Mouse (Mus musculus) hindbrain, embryonic 11.5 days (tissue): Measurements from ENCODE around the gene Pheta1. TPM values are rescaled to one million over a fixed set of nuclear protein-coding genes. Genes with fewer than 3 reads are reported as not detected.

ENCODE experiments used
- ATAC-seq: fragments of 200-750 bp; cut with Nextera tagmentation; 2 replicates; pipeline ENCODE4 v1.8.0; 2017; ENCODE audit warnings: mild to moderate bottlenecking, moderate TSS enrichment, moderate library complexity; ENCODE audit not compliant: low FRiP score
- DNase-seq: peaks from one replicate; pipeline ENCODE4 v3.0.0-alpha.2; 2015; ENCODE audit warnings: low spot score
- H3K27ac ChIP-seq: fragments of 300-500 bp; sonication (generic); 2 replicates; pipeline ENCODE4 v1.5.1; 2014; ENCODE audit warnings: mild to moderate bottlenecking, low read depth, low read length
- H3K27me3 ChIP-seq: fragments of 300-500 bp; sonication (generic); 2 replicates; pipeline ENCODE4 v1.6.1; 2014; ENCODE audit warnings: mild to moderate bottlenecking, low read length, moderate library complexity, mixed read lengths; ENCODE audit not compliant: control insufficient read depth, insufficient read depth
- H3K36me3 ChIP-seq: fragments of 300-500 bp; sonication (generic); 2 replicates; pipeline ENCODE4 v1.6.1; 2014; ENCODE audit warnings: mild to moderate bottlenecking, low read length, moderate library complexity, mixed read lengths; ENCODE audit not compliant: control insufficient read depth, insufficient read depth
- H3K4me1 ChIP-seq: fragments of 300-500 bp; sonication (generic); replicated peaks from 2 replicates; pipeline ENCODE4 v1.6.1; 2014; ENCODE audit warnings: low read length, mixed read lengths; ENCODE audit not compliant: control insufficient read depth, insufficient read depth
- H3K4me2 ChIP-seq: fragments of 300-500 bp; sonication (generic); replicated peaks from 2 replicates; pipeline ENCODE4 v1.6.1; 2014; ENCODE audit warnings: mild to moderate bottlenecking, low read depth, low read length
- H3K4me3 ChIP-seq: fragments of 300-500 bp; sonication (generic); 2 replicates; pipeline ENCODE4 v1.5.1; 2014; ENCODE audit warnings: low read depth, low read length
- H3K9ac ChIP-seq: fragments of 300-500 bp; sonication (generic); 2 replicates; pipeline ENCODE4 v1.6.1; 2014; ENCODE audit warnings: low read depth, low read length
- H3K9me3 ChIP-seq: fragments of 300-500 bp; sonication (generic); 2 replicates; pipeline ENCODE4 v1.6.1; 2016; ENCODE audit warnings: low read length; ENCODE audit not compliant: control insufficient read depth
- WGBS: fragments of 180-500 bp; shearing (Covaris S2); extraction: QIAGEN DNeasy Blood & Tissue Kit; methylation state at CpG from one replicate; pipeline ENCODE4 v1.1.7; 2014; 5-methylcytosine and 5-hydroxymethylcytosine counted together
- polyA plus RNA-seq: library from polyadenylated mRNA; unstranded; fragments of >200 nt; fragmentation: Nextera tagmentation; extraction: Ambion mirVana; gene quantifications from 2 replicates; pipeline ENCODE4 v1.2.1, GENCODE M21; 2014

Gene Pheta1
- polyA plus RNA-seq, 1 experiment from 2014 or later: 27.0 TPM

- DNase-seq (no peak), ATAC-seq (no peak)
- 86% methylated on average over 5 of the region's 5 CpGs for WGBS
- Histone ChIP-seq H3K27ac (no peak overlapping the region), H3K9me3 (no peaks in the 10 kb centered on the region), H3K4me3 (no peak overlapping the region), H3K27me3 (no peaks in the 10 kb centered on the region), H3K9ac (no peak overlapping the region), H3K4me1 (0 out of 2 replicates have a peak, but pooled peaks cover 2% of the 10 kb centered on the region), H3K4me2 (no peak overlapping the region), H3K36me3 (peaks cover 12% of the 10 kb centered on the region)
Observed at GRCm38 (mm10) chr5:121821116-121821515, 27.7 kb upstream of the Pheta1 start.

GRCm38 (mm10) chr5:121821552-121821951 is 27.2 kb upstream of the Pheta1 start:
- H3K27me3 ChIP-seq: no peaks in the 10 kb centered on the region
- peaks cover 11% of the 10 kb centered on the region for H3K36me3 ChIP-seq
- H3K4me1 ChIP-seq: 0 out of 2 replicates have a peak, but pooled peaks cover 2% of the 10 kb centered on the region
- DNase-seq: no peak
- 72% methylated on average over 5 of the region's 5 CpGs for WGBS
- no peak for ATAC-seq
- no peak overlapping the region for H3K4me3 ChIP-seq
- H3K9me3 ChIP-seq: no peaks in the 10 kb centered on the region
- H3K9ac ChIP-seq: no peak overlapping the region
- no peak overlapping the region for H3K27ac ChIP-seq
- H3K4me2 ChIP-seq: no peak overlapping the region

GRCm38 (mm10) chr5:121822786-121823505 is 25.8 kb upstream of the Pheta1 start:
- WGBS: 81% methylated on average over 7 of the region's 7 CpGs
- Histone ChIP-seq H3K4me1 (0 out of 2 replicates have a peak, but pooled peaks cover 2% of the 10 kb centered on the region), H3K27ac (no peak overlapping the region), H3K9ac (no peak overlapping the region), H3K27me3 (no peaks in the 10 kb centered on the region), H3K4me2 (no peak overlapping the region), H3K4me3 (no peak overlapping the region), H3K36me3 (0 out of 2 replicates have a peak, but pooled peaks cover 3% of the 10 kb centered on the region), H3K9me3 (no peaks in the 10 kb centered on the region)
- no peak for DNase-seq
- ATAC-seq: no peak

GRCm38 (mm10) chr5:121823668-121824067 is 25.1 kb upstream of the Pheta1 start:
- H3K4me1 ChIP-seq: 0 out of 2 replicates have a peak, but pooled peaks cover 7% of the 10 kb centered on the region
- H3K27me3 ChIP-seq: peaks cover 3% of the 10 kb centered on the region; the same call in 1 of the 2 replicates
- H3K9ac ChIP-seq: no peak overlapping the region
- H3K36me3 ChIP-seq: 0 out of 2 replicates have a peak, but pooled peaks cover 3% of the 10 kb centered on the region
- no peak overlapping the region for H3K27ac ChIP-seq
- no peaks in the 10 kb centered on the region for H3K9me3 ChIP-seq
- DNase-seq (no peak), ATAC-seq (no peak)
- H3K4me2 ChIP-seq: no peak overlapping the region
- WGBS: 90% methylated on average over 1 of the region's 1 CpGs
- H3K4me3 ChIP-seq: no peak overlapping the region

GRCm38 (mm10) chr5:121824121-121824520 is 24.7 kb upstream of the Pheta1 start:
- H3K4me2 ChIP-seq: no peak overlapping the region
- no peak overlapping the region for H3K9ac ChIP-seq
- H3K27me3 ChIP-seq: peaks cover 4% of the 10 kb centered on the region; the same call in 1 of the 2 replicates
- H3K9me3 ChIP-seq: no peaks in the 10 kb centered on the region
- ATAC-seq: no peak
- H3K36me3 ChIP-seq: 0 out of 2 replicates have a peak, but pooled peaks cover 3% of the 10 kb centered on the region
- H3K4me1 ChIP-seq: 0 out of 2 replicates have a peak, but pooled peaks cover 10% of the 10 kb centered on the region
- no peak overlapping the region for H3K4me3 ChIP-seq
- no peak for DNase-seq
- WGBS: 55% methylated on average over 4 of the region's 4 CpGs
- H3K27ac ChIP-seq: no peak overlapping the region

- Histone ChIP-seq H3K27me3 (peaks cover 12% of the 10 kb centered on the region), H3K4me3 (no peak overlapping the region), H3K9me3 (no peaks in the 10 kb centered on the region), H3K4me1 (0 out of 2 replicates have a peak, but pooled peaks cover 11% of the 10 kb centered on the region), H3K4me2 (no peak overlapping the region), H3K9ac (no peak overlapping the region), H3K27ac (no peak overlapping the region), H3K36me3 (0 out of 2 replicates have a peak, but pooled peaks cover 3% of the 10 kb centered on the region)
- ATAC-seq (no peak), DNase-seq (no peak)
- 92% methylated on average over 3 of the region's 3 CpGs for WGBS
Observed at GRCm38 (mm10) chr5:121825606-121826005, 23.2 kb upstream of the Pheta1 start.

GRCm38 (mm10) chr5:121827876-121828275 is 20.9 kb upstream of the Pheta1 start:
- Histone ChIP-seq H3K4me3 (no peak overlapping the region), H3K4me2 (no peak overlapping the region), H3K9me3 (no peaks in the 10 kb centered on the region), H3K27me3 (peaks cover 12% of the 10 kb centered on the region), H3K36me3 (0 out of 2 replicates have a peak, but pooled peaks cover 3% of the 10 kb centered on the region), H3K9ac (no peak overlapping the region), H3K27ac (no peak overlapping the region), H3K4me1 (0 out of 2 replicates have a peak, but pooled peaks cover 11% of the 10 kb centered on the region)
- WGBS: 86% methylated on average over 4 of the region's 4 CpGs
- DNase-seq: no peak
- no peak for ATAC-seq

GRCm38 (mm10) chr5:121828491-121829432 is 20.0 kb upstream of the Pheta1 start:
- DNase-seq (peak; percentile 60), ATAC-seq (peak; percentile 36; the same call in 1 of the 2 replicates)
- peak overlapping the region; percentile 48 for H3K9ac ChIP-seq
- H3K36me3 ChIP-seq: 0 out of 2 replicates have a peak, but pooled peaks cover 3% of the 10 kb centered on the region
- H3K9me3 ChIP-seq: no peaks in the 10 kb centered on the region
- H3K4me3 ChIP-seq: peak overlapping the region; percentile 39
- peaks cover 12% of the 10 kb centered on the region for H3K27me3 ChIP-seq
- 5% methylated on average over 75 of the region's 82 CpGs for WGBS
- H3K4me1 ChIP-seq: 0 out of 2 replicates have a peak, but pooled peaks cover 11% of the 10 kb centered on the region
- no peak overlapping the region for H3K27ac ChIP-seq
- H3K4me2 ChIP-seq: peak overlapping the region; percentile 88
